Mouse (Mus musculus) retina, postnatal 1 day (tissue): ENCODE results near the gene Dync1i2.
A peak's percentile ranks its signal among the peaks of the same experiment; 100 is the strongest.

ENCODE experiments used
- DNase-seq: peaks from one replicate; pipeline ENCODE4 v3.0.0-alpha.2; 2012

Gene Dync1i2

DNA sequence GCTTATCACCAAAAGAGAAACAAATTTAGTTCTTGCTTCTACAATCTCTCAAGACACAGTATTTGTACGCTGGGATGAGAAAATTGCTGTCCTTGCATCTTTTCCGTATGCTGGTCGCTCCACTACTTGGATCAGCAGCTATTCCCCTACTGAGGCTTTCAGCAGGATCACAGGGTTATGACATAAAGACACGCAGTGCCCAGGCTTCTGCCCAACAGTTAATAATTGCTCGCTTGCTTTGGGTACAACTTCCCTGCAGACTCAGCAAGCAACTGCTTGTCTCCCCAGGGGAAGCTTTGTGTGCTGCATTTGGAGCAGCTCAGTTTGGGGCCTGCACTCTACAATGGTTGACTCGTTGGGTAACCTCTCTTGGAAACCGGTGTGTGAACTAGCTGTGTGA is 64.2 kb downstream of the Dync1i2 start:
- DNase-seq, result no peak

DNA sequence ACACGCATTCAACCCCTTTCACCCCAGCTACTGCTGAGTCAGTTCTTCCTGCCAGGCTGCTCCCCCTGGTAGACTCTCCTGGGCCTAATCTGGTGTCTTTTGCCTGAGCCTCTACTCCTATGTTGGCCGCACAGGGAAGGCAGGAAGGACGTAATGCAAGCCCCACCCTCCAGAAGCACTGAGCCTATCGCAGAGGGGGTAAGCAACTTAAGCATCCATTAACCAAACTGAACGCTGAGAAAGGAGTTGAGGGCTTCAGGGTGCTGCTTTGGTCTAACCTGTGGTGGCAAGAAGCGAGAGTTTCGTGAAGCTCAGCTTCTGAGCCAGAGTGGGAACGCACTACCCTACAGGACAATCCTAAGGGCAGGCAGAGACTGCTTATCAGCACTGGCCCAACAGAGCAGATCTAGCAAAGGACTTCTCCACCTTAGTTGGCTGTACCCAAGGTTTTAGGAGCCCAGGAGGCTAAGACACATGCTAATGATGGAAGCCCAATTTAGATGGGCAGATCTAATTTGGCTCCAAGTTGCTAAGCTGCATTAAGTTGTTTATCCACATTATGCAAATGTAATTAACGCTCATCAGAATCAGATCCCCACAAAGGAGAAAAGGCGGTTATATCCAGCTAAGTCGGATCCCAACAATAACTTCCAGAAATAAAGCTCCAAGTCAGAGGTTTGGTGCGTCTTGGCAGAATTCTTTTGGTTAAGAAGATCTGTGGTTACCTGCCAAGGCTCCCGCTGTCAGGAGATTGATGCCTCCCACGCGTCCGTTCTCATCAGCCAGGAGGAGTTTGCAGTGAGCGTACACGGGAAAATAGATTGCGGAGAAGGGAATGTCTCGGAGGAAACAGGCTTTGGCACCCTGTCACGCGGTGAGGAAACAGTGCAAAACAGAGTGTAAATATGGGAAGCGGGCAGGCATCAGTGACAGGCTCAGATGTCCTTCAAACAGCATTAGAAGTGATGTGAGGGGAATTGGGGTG is 67.6 kb downstream of the Dync1i2 start:
- DNase-seq, result peak; percentile 35

DNA sequence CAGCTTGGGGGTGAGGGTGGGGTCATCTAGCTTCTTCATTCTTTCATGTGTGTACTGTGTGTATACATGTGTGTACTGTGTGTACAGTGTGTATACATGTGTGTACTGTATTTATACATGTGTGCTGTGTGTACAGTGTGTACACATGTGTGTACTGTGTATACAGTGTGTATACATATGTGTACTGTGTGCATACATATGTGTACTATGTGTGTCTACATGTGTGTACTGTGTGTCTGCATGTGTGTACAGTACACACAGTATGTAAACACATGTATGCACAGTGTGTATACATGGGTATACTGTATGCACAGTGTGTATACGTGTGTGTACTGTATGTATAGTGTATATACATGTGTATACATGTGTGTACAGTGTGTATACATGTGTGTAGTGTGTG is 70.5 kb downstream of the Dync1i2 start:
- no peak for DNase-seq

DNA sequence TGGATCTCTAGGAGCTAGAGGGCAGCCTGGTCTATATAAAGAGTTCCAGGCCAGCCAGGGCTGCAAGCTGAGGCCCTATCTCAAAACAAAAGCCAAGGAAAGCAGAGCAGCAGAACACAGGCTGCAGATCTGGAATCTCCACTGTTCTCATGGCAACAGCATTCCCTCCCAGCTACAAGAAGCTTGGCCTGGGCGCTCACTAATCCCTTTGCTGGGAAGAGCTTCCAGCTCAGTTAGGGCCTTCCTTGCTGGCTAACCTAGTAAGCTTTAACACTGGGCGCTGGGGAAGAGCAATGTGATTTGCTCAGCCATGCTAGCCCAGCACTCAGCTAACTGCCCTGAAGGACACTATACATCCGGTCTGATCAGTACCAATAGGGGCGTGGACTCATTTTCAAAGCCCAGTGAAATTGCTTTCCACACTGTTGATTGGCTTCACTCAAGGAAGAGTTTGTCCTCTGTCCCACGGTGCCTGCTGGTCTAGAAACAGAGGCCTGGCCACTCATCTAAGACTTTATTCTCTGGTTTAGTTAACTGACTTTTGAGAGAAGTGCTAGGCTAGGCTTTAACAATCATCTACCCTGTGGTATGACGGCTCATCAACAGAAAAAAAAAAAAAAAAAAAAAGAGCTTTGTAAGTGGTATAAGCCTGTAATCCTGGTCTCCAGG is 78.7 kb downstream of the Dync1i2 start:
- peak; percentile 80 for DNase-seq

DNA sequence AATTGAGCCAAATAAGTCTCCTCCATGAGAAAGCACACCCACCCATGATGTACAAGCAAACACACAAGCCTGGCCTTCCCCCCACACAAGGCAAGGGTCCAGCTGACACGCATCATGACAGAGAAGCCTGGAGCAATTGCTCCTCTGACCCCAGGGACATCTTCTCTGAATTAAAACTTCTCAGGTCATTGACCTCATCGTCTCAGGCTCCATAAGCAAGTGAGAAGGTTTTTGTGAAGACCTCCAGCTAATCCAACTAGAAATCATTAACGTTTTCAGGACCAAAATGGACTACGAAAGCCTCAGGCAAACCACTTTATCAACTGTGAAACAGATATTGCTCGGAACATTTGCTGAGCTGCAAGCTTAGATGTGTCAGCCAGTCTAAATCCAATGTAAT is 80.1 kb downstream of the Dync1i2 start:
- DNase-seq, result no peak

DNA sequence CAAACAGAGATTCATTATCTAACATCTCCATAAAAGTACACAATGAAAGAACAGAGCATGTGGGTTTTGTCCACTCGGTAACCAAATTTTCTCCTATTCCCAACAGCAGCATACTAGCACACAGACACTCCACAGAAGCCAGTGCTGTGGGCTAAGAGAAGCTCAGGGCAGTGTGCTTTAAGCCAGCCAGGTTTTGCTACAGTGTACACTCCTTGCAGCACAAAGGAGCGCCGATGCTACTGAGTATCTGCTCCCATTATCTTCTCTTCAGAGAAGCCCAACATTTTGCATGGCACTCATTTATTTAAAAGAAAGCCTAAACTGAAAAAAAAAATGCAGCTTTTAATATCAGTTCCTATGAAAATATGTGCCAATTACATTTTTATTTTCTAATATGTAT is 82.5 kb downstream of the Dync1i2 start:
- no peak for DNase-seq

DNA sequence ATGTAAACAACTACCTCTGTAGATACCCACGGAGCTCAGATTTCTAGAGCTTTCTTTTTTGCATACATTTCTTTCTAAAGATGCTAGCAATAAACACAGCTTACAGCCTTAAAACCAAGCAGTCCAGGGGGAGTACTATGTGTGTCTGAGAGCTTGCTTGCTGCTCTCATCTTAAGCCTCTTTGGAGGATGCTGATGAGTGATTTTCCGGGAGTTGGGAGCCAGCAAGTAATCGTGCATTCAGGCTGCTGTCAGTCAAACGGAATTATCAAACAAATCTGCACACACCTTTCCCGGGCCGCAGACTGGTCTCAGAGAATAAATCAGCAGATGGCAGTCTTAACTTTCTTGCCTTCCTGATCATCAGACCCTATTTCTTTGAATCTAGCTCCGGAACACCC is 83.0 kb downstream of the Dync1i2 start:
- DNase-seq, result peak; percentile 53

DNA sequence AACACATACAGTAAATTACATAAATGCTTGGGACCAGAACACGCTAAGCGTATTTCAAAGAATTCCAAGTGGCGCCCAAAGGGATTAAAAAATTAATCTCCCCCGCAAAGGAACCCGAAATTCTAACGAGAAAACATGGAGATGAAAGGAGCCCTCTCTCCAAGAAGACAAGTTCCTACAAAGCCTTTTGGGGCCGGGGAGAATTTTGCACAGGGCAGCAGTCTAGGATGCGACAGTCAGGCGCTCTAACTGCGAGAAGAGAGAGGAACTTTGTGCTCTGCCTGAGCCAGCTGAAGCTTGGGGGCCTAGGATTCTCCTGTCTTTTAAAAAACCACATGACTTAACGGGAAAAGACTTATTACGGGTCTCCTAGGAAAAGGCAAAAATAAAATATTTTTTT is 84.3 kb downstream of the Dync1i2 start:
- no peak for DNase-seq

DNA sequence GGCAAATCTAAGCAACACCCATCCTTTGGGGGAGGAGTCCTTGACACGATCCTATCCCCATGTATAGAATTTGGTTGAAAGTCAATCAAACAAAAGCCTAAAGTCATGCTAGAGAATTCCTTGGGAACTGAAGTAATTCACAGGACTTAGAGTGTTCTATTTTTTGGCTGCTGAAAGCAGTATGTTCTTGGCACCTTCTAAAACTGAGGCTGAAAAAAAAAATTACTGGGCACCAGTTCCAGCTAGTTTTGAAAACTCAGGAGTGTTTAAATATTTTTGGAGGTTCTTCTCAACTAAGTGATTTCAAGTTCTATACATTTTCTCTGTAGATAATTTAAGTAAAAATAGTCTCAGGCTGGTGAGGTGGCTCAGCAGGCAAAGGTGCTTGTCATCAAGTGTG is 86.0 kb downstream of the Dync1i2 start:
- no peak for DNase-seq

DNA sequence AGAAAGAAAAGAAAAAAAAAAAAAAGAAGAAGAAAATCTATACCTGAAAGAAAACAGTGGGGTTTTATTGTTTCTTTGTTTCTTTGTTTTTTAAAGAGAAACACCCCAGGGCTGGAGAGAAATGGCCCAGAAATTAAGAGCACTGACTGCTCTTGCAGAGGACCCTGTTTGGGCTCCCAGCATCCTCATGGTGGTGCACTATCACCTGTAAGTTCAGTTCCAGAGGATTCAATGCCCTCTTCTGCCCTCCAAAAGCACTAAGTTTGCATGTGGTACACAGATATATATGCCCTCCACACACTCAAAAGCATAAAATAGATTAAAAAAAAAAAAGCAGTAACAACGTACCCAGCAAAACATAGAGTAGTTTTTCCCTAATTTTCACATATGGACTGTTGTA is 87.2 kb downstream of the Dync1i2 start:
- no peak for DNase-seq

DNA sequence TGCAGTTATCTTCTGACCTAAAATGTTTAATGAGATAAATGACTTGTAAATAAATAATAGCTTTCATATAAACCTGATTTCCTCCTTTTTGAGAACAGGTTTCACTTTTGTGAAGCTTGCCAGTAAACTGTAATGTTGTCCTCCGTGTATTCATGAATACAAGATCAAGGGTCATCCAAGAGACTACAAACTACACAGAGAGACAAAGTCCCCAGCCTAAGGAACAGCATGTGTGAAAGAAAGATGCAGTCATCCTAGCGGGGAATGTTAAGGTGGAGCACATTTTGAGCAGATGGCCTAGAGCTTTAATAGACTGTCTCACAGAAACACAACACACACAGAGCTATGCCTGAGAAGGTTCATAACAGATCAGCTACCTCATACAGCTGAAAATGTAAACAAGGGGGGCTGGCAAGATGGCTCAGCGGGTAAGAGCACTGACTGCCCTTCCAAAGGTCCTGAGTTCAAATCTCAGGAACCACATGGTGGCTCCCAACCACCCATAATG is 90.7 kb downstream of the Dync1i2 start:
- DNase-seq, result no peak

DNA sequence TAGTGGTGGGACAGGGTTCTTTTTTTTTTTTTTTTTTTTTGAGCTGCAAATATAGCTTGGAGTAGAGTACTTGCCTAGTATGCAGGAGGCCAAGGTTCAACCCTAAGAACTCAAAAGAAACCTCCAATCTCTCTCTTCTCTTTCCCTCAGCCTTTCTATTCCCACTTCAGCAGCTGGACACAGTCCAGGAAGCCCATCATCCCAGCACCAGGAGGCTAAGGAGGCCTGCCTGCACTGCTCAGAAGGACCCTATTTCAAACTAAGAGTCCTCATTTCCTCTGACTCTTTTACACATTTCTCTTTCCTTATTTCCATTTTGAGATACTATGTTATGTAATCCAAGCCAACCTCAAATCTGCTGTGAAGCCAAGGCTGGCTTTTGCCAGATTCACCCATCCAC is 91.7 kb downstream of the Dync1i2 start:
- peak; percentile 52 for DNase-seq

DNA sequence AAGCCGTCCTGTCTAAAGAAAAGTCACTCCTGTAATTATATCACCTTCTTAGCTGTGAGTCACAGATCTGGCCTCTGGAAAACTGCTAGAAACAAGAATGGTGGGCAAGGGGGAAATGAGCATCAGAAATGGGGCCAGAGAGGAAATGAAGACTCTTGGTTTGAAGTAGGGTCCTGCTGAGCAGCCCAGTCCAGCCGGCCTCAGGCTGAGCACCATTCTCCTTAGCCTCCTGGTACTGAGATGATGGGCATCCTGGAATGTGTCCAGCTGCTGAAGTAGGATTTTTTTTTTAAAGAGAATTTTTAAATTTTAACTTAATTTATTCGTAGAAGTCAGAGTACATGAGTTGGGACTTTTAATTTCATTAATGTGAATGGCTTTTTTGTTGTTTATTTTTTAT is 93.3 kb downstream of the Dync1i2 start:
- peak; percentile 33 for DNase-seq

DNA sequence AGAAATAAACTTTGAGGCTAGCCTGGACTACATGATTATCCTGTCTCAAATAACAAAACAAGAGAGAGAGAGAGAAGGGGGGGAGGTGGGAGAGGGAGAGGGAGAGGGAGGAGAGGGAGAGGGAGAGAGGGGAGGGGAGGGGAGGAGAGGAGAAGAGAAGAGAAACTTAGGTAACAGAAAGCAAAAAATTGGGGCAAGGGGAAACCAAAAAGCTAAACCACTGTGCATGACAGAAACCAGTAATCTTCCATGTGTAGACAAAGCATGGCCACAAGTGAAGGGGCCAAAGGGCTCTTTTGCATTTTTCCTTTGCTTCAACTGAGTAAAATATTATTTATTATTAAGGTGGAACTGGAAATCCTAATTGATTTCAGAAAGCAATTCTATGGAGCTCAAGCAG is 94.9 kb downstream of the Dync1i2 start:
- no peak for DNase-seq

DNA sequence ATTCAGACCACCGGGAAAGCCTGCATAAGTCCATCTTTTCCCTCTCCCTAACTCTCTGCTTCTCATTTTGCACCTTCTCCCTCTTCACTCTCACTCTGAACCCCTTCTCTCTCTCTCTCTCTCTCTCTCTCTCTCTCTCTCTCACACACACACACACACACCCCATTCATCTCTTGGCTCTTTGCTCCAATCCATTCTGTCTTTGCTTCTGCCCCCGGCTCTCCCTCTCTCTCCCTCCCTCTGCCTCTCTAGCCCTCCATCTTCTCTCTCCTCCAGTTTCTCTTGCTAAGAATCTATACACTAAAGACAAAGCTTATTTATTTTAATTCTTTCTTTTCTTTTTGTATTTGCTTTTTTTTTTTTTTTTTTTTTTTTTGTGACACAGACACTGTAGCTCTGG is 98.2 kb downstream of the Dync1i2 start:
- DNase-seq, result no peak

DNA sequence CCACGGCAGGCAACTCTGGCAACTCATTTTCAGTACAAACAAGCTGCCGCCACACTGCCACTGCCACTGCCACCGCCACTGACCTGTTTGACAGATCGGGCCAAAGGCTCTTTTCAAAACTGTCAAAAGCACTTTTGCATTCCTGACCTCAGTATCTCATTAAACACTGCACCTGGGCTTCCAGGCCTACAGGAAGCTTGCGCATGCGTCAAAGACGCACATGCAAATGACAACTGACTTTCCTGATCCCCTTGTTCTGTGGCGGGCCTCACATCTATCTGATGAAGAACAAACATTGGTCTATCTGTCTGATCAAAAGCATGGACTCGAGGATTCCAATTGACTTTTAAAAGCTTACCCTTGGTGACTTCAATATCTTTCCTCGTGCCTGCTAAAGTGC is 100.6 kb downstream of the Dync1i2 start:
- DNase-seq, result no peak
